Mouse (Mus musculus) gastrocnemius, postnatal 14 days (tissue): Measurements from ENCODE around the gene Ppp1r37. TPM values are rescaled to one million over a fixed set of nuclear protein-coding genes. Genes with fewer than 3 reads are reported as not detected.

Source experiments
- DNase-seq: peaks from one replicate; pipeline ENCODE4 v3.0.0; 2021; ENCODE audit warnings: mixed read lengths
- intact Hi-C: fragments of 180-260 bp; cut with DNase I; formaldehyde crosslinking; loops from one replicate; pipeline ENCODE4 v1.15.1; 2025; ENCODE audit warnings: low total_unique reads
- total RNA-seq, 2 experiments: library from RNA; stranded (reverse); gene quantifications; 2 replicates each; pipeline ENCODE4 v1.2.3; 2021

The Ppp1r37 gene
- total RNA-seq, 2 experiments from 2014 or later: 34.4 to 34.5 TPM

DNA sequence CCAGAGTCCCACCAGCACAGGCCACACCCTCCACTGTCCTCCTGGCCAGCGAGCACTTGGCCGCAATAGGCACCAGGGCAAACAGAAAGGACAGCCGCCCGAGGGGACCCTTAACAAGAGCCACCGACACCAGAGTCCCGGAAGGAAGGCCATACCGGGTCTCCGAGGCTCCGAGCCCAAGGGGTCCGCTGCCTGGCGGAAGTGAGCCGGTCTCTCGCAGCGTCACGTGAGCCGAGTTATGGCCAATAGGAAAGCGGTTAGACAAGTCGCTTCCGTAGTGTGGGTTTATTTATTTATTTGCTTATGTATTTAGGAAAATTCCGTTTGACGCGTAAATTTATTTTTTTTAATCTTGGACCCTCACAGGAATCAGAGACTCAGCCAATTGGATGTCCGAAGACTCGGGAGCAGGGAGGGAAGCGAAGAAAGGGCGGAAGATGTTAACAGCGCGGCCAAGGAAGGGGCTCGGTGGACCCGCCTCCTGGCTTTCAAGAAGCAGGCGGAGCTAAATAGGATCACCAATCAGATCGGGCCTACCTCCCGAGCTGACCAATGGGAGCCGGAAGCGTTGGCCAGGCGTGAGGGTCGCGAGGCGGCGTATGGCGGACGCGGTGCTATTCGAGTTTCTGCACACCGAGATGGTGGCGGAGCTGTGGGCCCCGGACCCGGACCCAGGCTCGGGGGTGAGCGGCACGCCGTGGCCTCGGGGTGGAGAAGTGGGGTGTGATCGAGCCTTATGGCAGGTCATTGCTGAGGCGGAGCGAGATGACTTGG is 54.5 kb downstream of the Ppp1r37 start, which contains the start of the genes Bloc1s3 and Trappc6a:
Bloc1s3 (minus strand) TSS at position 218 of the 774 bp plus-strand sequence.
Trappc6a (plus strand) TSS at position 246 of the 774 bp plus-strand sequence.
- peak; percentile 91 for DNase-seq
- intact Hi-C loops: no loop called here

- intact Hi-C loops: no loop called here
- DNase-seq: no peak
Measured at GRCm38 (mm10) chr7:19507612-19507981, 55.3 kb downstream of the Ppp1r37 start.

GRCm38 (mm10) chr7:19506969-19507611 is 55.8 kb downstream of the Ppp1r37 start:
- intact Hi-C loops: no loop called here
- peak; percentile 33 for DNase-seq

DNA sequence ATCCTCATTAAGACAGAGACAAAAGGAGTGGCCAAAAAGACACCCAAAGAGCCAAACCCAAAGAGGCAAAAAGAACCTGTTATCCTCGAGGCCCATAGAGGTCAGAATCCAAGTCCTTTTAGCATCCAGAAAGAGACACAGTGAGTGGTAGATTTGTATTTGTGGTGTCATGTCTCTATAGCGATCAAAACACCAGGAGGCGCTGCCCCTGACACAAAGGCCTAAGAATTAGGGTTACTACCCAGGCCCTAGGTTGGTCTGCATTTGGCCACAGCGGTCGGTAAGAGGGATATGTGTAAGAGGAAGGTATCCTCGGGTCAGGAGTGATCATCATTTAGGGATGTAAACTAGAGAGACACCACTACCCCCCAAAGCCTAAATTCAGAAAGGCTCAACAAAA is 56.5 kb downstream of the Ppp1r37 start:
- peak; percentile 4 for DNase-seq
- intact Hi-C loops: no loop called here

GRCm38 (mm10) chr7:19503481-19504068 is 59.3 kb downstream of the Ppp1r37 start:
- intact Hi-C loops: no loop called here
- no peak for DNase-seq

DNA sequence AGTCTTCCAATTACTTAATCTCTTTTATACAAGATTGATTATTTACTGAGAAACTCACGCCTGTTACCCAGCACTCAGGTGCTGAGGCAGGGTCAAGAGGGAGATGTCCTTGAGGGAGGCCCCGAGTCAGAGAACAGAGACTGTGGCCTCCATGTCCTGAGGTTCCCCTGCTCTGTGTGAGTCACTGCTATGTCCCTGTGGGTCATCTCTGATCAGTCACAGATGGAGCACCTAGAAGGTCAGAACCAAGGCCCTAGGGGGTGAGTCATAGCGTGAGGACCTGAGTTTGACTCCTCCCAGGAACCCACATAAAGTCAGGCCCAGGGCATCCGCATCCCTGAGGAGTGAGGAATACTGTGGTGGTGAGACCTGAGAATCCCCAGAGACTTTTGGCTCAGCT is 61.2 kb downstream of the Ppp1r37 start:
- intact Hi-C loops: no loop called here
- no peak for DNase-seq

DNA sequence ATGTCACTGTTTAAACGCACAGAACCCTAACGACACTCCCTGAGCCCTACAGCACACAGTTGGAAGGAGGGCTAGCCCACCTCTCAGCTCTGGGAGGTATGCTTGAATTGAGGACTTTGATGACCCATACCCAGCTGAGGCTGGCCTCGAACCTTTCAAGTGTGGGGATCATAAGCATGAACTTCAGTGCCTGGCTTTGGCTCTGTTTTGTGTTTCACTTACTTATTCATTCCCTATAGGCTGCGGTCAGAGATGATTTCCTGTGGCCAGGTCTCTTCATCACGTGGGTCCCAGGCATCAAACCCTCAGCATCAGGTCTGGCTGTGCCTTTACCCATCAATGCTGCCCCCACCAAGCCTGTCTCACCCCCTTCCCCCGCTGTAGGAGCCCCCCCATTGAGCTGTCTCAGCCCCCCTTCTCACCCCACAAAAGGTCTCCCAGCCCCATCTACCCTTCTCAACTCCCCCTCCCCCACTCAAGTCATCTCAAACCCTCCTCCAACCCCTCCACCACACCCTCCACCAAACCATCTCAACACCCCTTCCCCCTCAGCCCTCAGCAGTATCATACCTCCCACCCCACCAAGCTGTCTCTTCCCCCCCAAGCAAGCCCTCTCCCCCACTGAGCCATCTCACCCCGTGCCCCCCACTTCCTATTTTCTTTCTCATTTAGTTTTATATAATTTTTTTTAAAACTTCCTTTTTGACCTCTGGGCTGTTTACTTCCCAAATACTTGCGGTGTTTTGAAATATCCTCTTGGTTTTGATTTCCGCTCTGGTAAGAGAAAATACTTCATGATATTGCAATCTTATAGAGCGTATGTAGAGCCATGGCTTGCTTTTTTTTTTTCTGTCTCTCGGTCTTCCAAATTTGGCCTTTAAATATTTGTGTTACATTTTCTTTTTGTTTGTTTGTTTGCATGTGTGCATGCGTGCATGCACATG is 62.2 kb downstream of the Ppp1r37 start:
- intact Hi-C loops: no loop called here
- peak; percentile 2 for DNase-seq

DNA sequence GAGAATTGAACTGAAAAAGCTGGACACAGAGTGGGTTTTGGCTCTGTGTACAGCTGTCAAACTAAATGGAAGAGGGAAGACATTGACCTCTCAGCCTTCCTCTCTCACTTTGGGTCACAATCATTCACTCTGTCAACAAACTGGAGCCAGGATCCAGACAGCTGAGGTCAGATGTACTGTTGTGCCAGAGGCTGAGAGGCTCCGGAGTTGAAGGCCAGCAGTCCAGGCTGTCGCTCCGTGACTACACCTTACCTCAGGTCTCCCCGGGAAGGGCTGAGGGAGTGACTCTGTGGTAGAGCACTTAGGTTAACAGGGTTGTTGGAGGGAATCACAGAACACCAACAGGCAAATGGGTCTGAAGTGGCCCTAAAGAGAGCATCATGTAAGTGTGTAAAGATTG is 64.5 kb downstream of the Ppp1r37 start:
- intact Hi-C loops: no loop called here
- DNase-seq: peak; percentile 2

- intact Hi-C loops: no loop called here
- DNase-seq: no peak
Measured at GRCm38 (mm10) chr7:19496214-19496555, 66.7 kb downstream of the Ppp1r37 start.

GRCm38 (mm10) chr7:19495521-19496213 is 67.2 kb downstream of the Ppp1r37 start:
- intact Hi-C loops: no loop called here
- DNase-seq: peak; percentile 54

GRCm38 (mm10) chr7:19494751-19495474 is 68.0 kb downstream of the Ppp1r37 start:
- DNase-seq: peak; percentile 3
- intact Hi-C loops: no loop called here

DNA sequence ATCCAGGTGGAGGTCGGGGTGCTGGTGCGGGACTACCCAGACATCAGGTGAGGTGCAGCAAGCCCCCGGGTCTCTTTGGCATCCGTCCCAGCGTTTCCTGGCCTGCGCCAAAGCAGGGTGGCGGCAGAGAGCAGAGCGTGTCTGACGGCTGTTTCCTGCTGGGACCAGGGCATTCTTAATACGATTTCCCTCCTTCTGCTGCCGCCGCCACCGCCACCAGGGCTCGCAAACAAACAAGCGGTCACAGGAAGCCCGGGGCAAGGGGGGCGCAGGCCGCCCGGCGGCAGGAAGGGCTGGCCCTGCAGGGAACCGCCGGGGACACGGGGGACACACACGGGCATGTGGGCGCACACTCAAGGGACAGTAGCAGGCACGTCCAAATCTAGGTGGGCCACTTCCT is 71.1 kb downstream of the Ppp1r37 start:
- intact Hi-C loops: no loop called here
- DNase-seq: no peak

DNA sequence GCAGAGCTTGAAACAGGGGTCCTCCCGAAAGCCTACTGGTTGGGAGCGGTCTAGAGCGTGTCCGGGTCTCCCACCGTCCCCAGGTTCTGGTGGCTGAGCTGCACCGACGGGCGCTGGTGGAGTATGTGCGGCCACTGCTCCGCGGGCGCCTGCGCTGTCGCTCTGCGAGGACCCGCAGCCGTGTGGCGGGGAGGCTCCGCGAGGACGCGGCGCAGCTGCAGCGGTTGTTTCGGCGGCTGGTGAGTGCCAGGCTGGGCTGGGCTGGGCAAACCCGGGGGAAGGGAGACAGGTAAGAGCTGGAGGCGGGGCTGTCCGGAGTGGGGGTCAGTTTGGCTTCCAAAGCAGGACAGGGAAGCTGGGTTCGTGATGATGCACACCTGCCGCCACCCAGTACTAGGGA is 73.4 kb downstream of the Ppp1r37 start:
- DNase-seq: no peak

GRCm38 (mm10) chr7:19486549-19486948 is 76.3 kb downstream of the Ppp1r37 start:
- intact Hi-C loops: no loop called here
- no peak for DNase-seq

More for the DNA sequence above, 73.4 kb downstream of the Ppp1r37 start:
- intact Hi-C loops: no loop called here

GRCm38 (mm10) chr7:19485488-19485887 is 77.4 kb downstream of the Ppp1r37 start:
- intact Hi-C loops: no loop called here
- DNase-seq: no peak

- DNase-seq: no peak
- intact Hi-C loops: no loop called here
Measured at GRCm38 (mm10) chr7:19483281-19483680, 79.6 kb downstream of the Ppp1r37 start.
